Mouse (Mus musculus) hindbrain, embryonic 10.5 days (tissue): ENCODE measurements around the gene Slc19a3. TPM values are rescaled to one million over a fixed set of nuclear protein-coding genes. Genes with fewer than 3 reads are reported as not detected.

Source experiments
- DNase-seq: peaks from one replicate; pipeline ENCODE4 v3.0.0-alpha.2; 2017; ENCODE audit warnings: low spot score
- H3K27ac ChIP-seq: fragments of 300-500 bp; sonication (generic); 2 replicates; pipeline ENCODE4 v1.5.1; 2016; ENCODE audit warnings: mild to moderate bottlenecking, moderate library complexity
- H3K27me3 ChIP-seq: fragments of 300-500 bp; sonication (generic); 2 replicates; pipeline ENCODE4 v1.6.1; 2016; ENCODE audit warnings: mild to moderate bottlenecking; ENCODE audit not compliant: poor library complexity, insufficient read depth, severe bottlenecking
- H3K36me3 ChIP-seq: fragments of 300-500 bp; sonication (generic); 2 replicates; pipeline ENCODE4 v1.6.1; 2016; ENCODE audit warnings: mild to moderate bottlenecking, moderate library complexity
- H3K4me1 ChIP-seq: fragments of 300-500 bp; sonication (generic); replicated peaks from 2 replicates; pipeline ENCODE4 v1.6.1; 2016; ENCODE audit warnings: mild to moderate bottlenecking
- H3K4me3 ChIP-seq: fragments of 300-500 bp; sonication (generic); 2 replicates; pipeline ENCODE4 v1.5.1; 2016; ENCODE audit warnings: mild to moderate bottlenecking, moderate library complexity
- H3K9me3 ChIP-seq: fragments of 300-500 bp; sonication (generic); 2 replicates; pipeline ENCODE4 v1.6.1; 2016; ENCODE audit warnings: mild to moderate bottlenecking, moderate library complexity
- WGBS: fragments of 180-500 bp; shearing (Covaris S2); methylation state at CpG from one replicate; pipeline ENCODE4 v1.1.7; 2016; 5-methylcytosine and 5-hydroxymethylcytosine counted together
- polyA plus RNA-seq: library from polyadenylated mRNA; unstranded; fragments of >200 nt; fragmentation: Nextera tagmentation; extraction: Ambion mirVana; gene quantifications from 2 replicates; pipeline ENCODE4 v1.2.1, GENCODE M21; 2016

Gene Slc19a3
- polyA plus RNA-seq, 1 experiment from 2014 or later: 0.47 TPM

GRCm38 (mm10) chr1:82991596-82991995 is 46.7 kb downstream of the Slc19a3 start:
- H3K27me3 ChIP-seq: no peaks in the 10 kb centered on the region
- no peaks in the 10 kb centered on the region for H3K36me3 ChIP-seq
- no peaks in the 10 kb centered on the region for H3K9me3 ChIP-seq
- H3K4me3 ChIP-seq: no peak overlapping the region
- no peak overlapping the region for H3K27ac ChIP-seq
- 90% methylated on average over 3 of the region's 3 CpGs for WGBS
- DNase-seq: no peak
- no peaks in the 10 kb centered on the region for H3K4me1 ChIP-seq

GRCm38 (mm10) chr1:82991062-82991461 is 47.2 kb downstream of the Slc19a3 start:
- WGBS: 82% methylated on average over 4 of the region's 4 CpGs
- no peaks in the 10 kb centered on the region for H3K4me1 ChIP-seq
- H3K36me3 ChIP-seq: no peaks in the 10 kb centered on the region
- H3K27ac ChIP-seq: no peak overlapping the region
- H3K27me3 ChIP-seq: no peaks in the 10 kb centered on the region
- H3K9me3 ChIP-seq: no peaks in the 10 kb centered on the region
- no peak for DNase-seq
- H3K4me3 ChIP-seq: no peak overlapping the region

GRCm38 (mm10) chr1:82987530-82988198 is 50.6 kb downstream of the Slc19a3 start:
- H3K4me1 ChIP-seq: no peaks in the 10 kb centered on the region
- no peak overlapping the region for H3K27ac ChIP-seq
- peaks cover 7% of the 10 kb centered on the region; the same call in 1 of the 2 replicates for H3K9me3 ChIP-seq
- no peaks in the 10 kb centered on the region for H3K27me3 ChIP-seq
- H3K4me3 ChIP-seq: no peak overlapping the region
- no peak for DNase-seq
- no peaks in the 10 kb centered on the region for H3K36me3 ChIP-seq
- 42% methylated on average over 4 of the region's 4 CpGs for WGBS

GRCm38 (mm10) chr1:82986738-82987137 is 51.5 kb downstream of the Slc19a3 start:
- WGBS: 92% methylated on average over 6 of the region's 6 CpGs

GRCm38 (mm10) chr1:82977840-82978239 is 60.4 kb downstream of the Slc19a3 start:
- Histone ChIP-seq H3K4me3 (no peak overlapping the region), H3K9me3 (no peaks in the 10 kb centered on the region), H3K27me3 (no peaks in the 10 kb centered on the region), H3K4me1 (no peaks in the 10 kb centered on the region), H3K36me3 (no peaks in the 10 kb centered on the region), H3K27ac (no peak overlapping the region)
- DNase-seq: no peak

More at GRCm38 (mm10) chr1:82986738-82987137, 51.5 kb downstream of the Slc19a3 start:
- Histone ChIP-seq H3K9me3 (peaks cover 7% of the 10 kb centered on the region; the same call in 1 of the 2 replicates), H3K27me3 (no peaks in the 10 kb centered on the region), H3K4me1 (no peaks in the 10 kb centered on the region), H3K36me3 (no peaks in the 10 kb centered on the region), H3K4me3 (no peak overlapping the region), H3K27ac (no peak overlapping the region)
- DNase-seq: no peak

GRCm38 (mm10) chr1:82975750-82976149 is 62.5 kb downstream of the Slc19a3 start:
- no peaks in the 10 kb centered on the region for H3K9me3 ChIP-seq
- H3K27ac ChIP-seq: no peak overlapping the region
- no peaks in the 10 kb centered on the region for H3K27me3 ChIP-seq
- H3K36me3 ChIP-seq: no peaks in the 10 kb centered on the region
- DNase-seq: no peak
- H3K4me1 ChIP-seq: no peaks in the 10 kb centered on the region; the same call in 1 of the 2 replicates
- 84% methylated on average over 5 of the region's 5 CpGs for whole genome bisulfite sequencing
- no peak overlapping the region for H3K4me3 ChIP-seq

- no peaks in the 10 kb centered on the region for H3K36me3 ChIP-seq
- no peak overlapping the region for H3K27ac ChIP-seq
- 89% methylated on average over 9 of the region's 9 CpGs for WGBS
- H3K27me3 ChIP-seq: no peaks in the 10 kb centered on the region
- no peaks in the 10 kb centered on the region for H3K9me3 ChIP-seq
- H3K4me1 ChIP-seq: no peaks in the 10 kb centered on the region; the same call in 1 of the 2 replicates
- no peak overlapping the region for H3K4me3 ChIP-seq
- DNase-seq: no peak
Measured at GRCm38 (mm10) chr1:82974342-82974741, 63.9 kb downstream of the Slc19a3 start.

GRCm38 (mm10) chr1:82973901-82974300 is 64.3 kb downstream of the Slc19a3 start:
- no peak for DNase-seq
- H3K27ac ChIP-seq: no peak overlapping the region
- WGBS: 81% methylated on average over 6 of the region's 6 CpGs

GRCm38 (mm10) chr1:82973244-82973643 is 65.0 kb downstream of the Slc19a3 start:
- DNase-seq: no peak
- Histone ChIP-seq H3K27ac (no peak overlapping the region), H3K9me3 (no peaks in the 10 kb centered on the region), H3K4me3 (no peak overlapping the region), H3K36me3 (no peaks in the 10 kb centered on the region), H3K27me3 (no peaks in the 10 kb centered on the region), H3K4me1 (no peaks in the 10 kb centered on the region; the same call in 1 of the 2 replicates)
- WGBS: 94% methylated on average over 1 of the region's 1 CpGs

More at GRCm38 (mm10) chr1:82973901-82974300, 64.3 kb downstream of the Slc19a3 start:
- Histone ChIP-seq H3K27me3 (no peaks in the 10 kb centered on the region), H3K4me3 (no peak overlapping the region), H3K9me3 (no peaks in the 10 kb centered on the region), H3K4me1 (no peaks in the 10 kb centered on the region; the same call in 1 of the 2 replicates), H3K36me3 (no peaks in the 10 kb centered on the region)

GRCm38 (mm10) chr1:82972046-82972445 is 66.2 kb downstream of the Slc19a3 start:
- no peaks in the 10 kb centered on the region for H3K36me3 ChIP-seq
- DNase-seq: no peak
- 66% methylated on average over 4 of the region's 4 CpGs for WGBS
- H3K27me3 ChIP-seq: no peaks in the 10 kb centered on the region
- H3K27ac ChIP-seq: no peak overlapping the region
- no peaks in the 10 kb centered on the region for H3K9me3 ChIP-seq
- H3K4me1 ChIP-seq: no peaks in the 10 kb centered on the region; the same call in 1 of the 2 replicates
- H3K4me3 ChIP-seq: no peak overlapping the region

- peak; percentile 7 for DNase-seq
- Histone ChIP-seq H3K9me3 (no peaks in the 10 kb centered on the region), H3K4me3 (no peak overlapping the region), H3K36me3 (no peaks in the 10 kb centered on the region), H3K27me3 (no peaks in the 10 kb centered on the region), H3K27ac (no peak overlapping the region), H3K4me1 (no peaks in the 10 kb centered on the region)
- 69% methylated on average over 3 of the region's 3 CpGs for WGBS
Measured at GRCm38 (mm10) chr1:82966413-82966812, 71.8 kb downstream of the Slc19a3 start.
